Mouse (Mus musculus): ENCODE measurements at regions not wholly inside any gene's neighbourhood (a gene's known extent, or its start where the extent isn't known, plus 50 kb on each side); places are given as distances from the start of the nearest gene placed in this dataset.

- no peak for DNase-seq (ENCODE audit: extremely low spot score in 1 of 2, low spot score in 1 of 2)
Measured at GRCm38 (mm10) chr9:41272596-41272995, 111.1 kb upstream of the Ubash3b start.

GRCm38 (mm10) chr9:41268112-41268511 lies 106.6 kb upstream of the Ubash3b start:
- no peak for DNase-seq (ENCODE audit: extremely low spot score in 1 of 2, low spot score in 1 of 2)

GRCm38 (mm10) chr9:41264485-41264884 lies 103.0 kb upstream of the Ubash3b start:
- no peak for DNase-seq (ENCODE audit: extremely low spot score in 1 of 2, low spot score in 1 of 2)

- no peak for DNase-seq (ENCODE audit: extremely low spot score in 1 of 2, low spot score in 1 of 2)
Measured at GRCm38 (mm10) chr9:41257244-41257643, 95.7 kb upstream of the Ubash3b start.

GRCm38 (mm10) chr9:41242372-41242771 lies 80.9 kb upstream of the Ubash3b start:
- DNase-seq (ENCODE audit: extremely low spot score in 1 of 2, low spot score in 1 of 2): no peak

- DNase-seq (ENCODE audit: extremely low spot score in 1 of 2, low spot score in 1 of 2): no peak
Measured at GRCm38 (mm10) chr9:41239097-41239451, 77.6 kb upstream of the Ubash3b start.

- DNase-seq (ENCODE audit: extremely low spot score in 1 of 2, low spot score in 1 of 2): no peak
Measured at GRCm38 (mm10) chr9:41238395-41239096, 77.0 kb upstream of the Ubash3b start.

GRCm38 (mm10) chr9:41237265-41237664 lies 75.8 kb upstream of the Ubash3b start:
- DNase-seq (ENCODE audit: extremely low spot score in 1 of 2, low spot score in 1 of 2): no peak

GRCm38 (mm10) chr9:41229225-41229582 lies 67.7 kb upstream of the Ubash3b start:
- no peak for DNase-seq (ENCODE audit: extremely low spot score in 1 of 2, low spot score in 1 of 2)

- DNase-seq (ENCODE audit: extremely low spot score in 1 of 2, low spot score in 1 of 2): peak; percentile 90 to 95
Measured at GRCm38 (mm10) chr9:41228425-41229224, 67.1 kb upstream of the Ubash3b start.

- DNase-seq (ENCODE audit: extremely low spot score in 1 of 2, low spot score in 1 of 2): no peak
Measured at GRCm38 (mm10) chr9:41223406-41223805, 61.9 kb upstream of the Ubash3b start.

GRCm38 (mm10) chr9:41222346-41223015 lies 61.0 kb upstream of the Ubash3b start:
- DNase-seq (ENCODE audit: extremely low spot score in 1 of 2, low spot score in 1 of 2): no peak

GRCm38 (mm10) chr9:41221110-41221790 lies 59.8 kb upstream of the Ubash3b start:
- no peak for DNase-seq (ENCODE audit: extremely low spot score in 1 of 2, low spot score in 1 of 2)

- DNase-seq (ENCODE audit: extremely low spot score in 1 of 2, low spot score in 1 of 2): no peak
Measured at GRCm38 (mm10) chr9:41220105-41220669, 58.7 kb upstream of the Ubash3b start.

- no peak for DNase-seq (ENCODE audit: extremely low spot score in 1 of 2, low spot score in 1 of 2)
Measured at GRCm38 (mm10) chr9:41218702-41219101, 57.2 kb upstream of the Ubash3b start.

GRCm38 (mm10) chr9:41216248-41216647 lies 54.8 kb upstream of the Ubash3b start:
- no peak for DNase-seq (ENCODE audit: extremely low spot score in 1 of 2, low spot score in 1 of 2)

- DNase-seq (ENCODE audit: extremely low spot score in 1 of 2, low spot score in 1 of 2): no peak
Measured at GRCm38 (mm10) chr9:41215026-41215425, 53.5 kb upstream of the Ubash3b start.

- no peak for DNase-seq (ENCODE audit: extremely low spot score in 1 of 2, low spot score in 1 of 2)
Measured at GRCm38 (mm10) chr9:41212943-41213529, 51.5 kb upstream of the Ubash3b start.

GRCm38 (mm10) chr9:41212303-41212901 lies 50.9 kb upstream of the Ubash3b start:
- DNase-seq (ENCODE audit: extremely low spot score in 1 of 2, low spot score in 1 of 2): no peak

GRCm38 (mm10) chr9:41211865-41212302 lies 50.4 kb upstream of the Ubash3b start:
- no peak for DNase-seq (ENCODE audit: extremely low spot score in 1 of 2, low spot score in 1 of 2)
